Mouse (Mus musculus) thymus, postnatal 10 days (tissue): Measurements from ENCODE around the gene Gpr107.

ENCODE experiments used
- DNase-seq, 2 experiments: peaks; one replicate each; pipeline ENCODE4 v3.0.0; 2021; ENCODE audit warnings: low spot score in 2 of 2

Gene Gpr107

GRCm38 (mm10) chr2:31127219-31127618 lies 24.9 kb upstream of the Gpr107 start:
- DNase-seq = no peak

DNA sequence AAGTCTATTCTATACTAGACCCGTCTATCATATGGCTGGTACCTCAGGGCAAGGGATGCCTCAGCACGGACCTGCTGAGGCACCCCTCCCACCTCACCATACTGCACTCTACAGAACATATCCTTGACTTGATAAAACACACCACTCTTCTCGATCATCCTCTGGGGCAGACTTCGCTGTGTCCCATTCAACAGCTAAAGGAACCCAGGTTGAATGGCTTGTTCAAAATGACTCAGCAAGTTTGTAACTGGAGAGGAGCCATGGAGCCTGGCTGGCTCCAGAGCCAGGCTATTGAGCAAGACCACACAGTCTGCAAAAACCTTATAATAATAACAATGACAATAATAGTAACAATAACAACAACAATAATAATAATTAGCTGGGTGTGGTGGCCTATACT lies 24.2 kb upstream of the Gpr107 start:
- DNase-seq = no peak

GRCm38 (mm10) chr2:31129742-31130518 lies 22.2 kb upstream of the Gpr107 start:
- no peak for DNase-seq

- peak; percentile 78 for DNase-seq
Observed at GRCm38 (mm10) chr2:31130815-31131299, 21.3 kb upstream of the Gpr107 start.

GRCm38 (mm10) chr2:31132682-31133081 lies 19.4 kb upstream of the Gpr107 start:
- no peak for DNase-seq

DNA sequence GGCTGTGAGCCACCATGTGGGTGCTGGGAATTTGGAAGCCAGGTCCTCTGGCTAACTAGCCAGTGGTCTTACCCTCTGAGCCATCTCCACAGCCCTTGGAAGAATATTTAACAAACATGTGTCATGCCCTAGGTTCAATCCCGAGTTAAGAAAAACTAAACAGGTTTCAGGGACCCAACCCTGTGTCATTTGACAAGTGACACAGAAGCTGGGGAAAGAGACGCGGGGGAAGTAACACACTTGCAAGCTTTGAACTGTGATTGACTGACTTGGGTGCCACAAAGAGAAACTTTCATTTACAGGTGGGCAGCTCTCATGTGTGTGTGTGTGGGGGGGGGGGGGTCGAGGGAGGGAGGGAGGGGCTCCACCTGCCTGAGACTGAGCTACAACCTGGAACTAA lies 18.1 kb upstream of the Gpr107 start:
- DNase-seq = no peak

GRCm38 (mm10) chr2:31135512-31135931 lies 16.6 kb upstream of the Gpr107 start:
- no peak for DNase-seq

DNA sequence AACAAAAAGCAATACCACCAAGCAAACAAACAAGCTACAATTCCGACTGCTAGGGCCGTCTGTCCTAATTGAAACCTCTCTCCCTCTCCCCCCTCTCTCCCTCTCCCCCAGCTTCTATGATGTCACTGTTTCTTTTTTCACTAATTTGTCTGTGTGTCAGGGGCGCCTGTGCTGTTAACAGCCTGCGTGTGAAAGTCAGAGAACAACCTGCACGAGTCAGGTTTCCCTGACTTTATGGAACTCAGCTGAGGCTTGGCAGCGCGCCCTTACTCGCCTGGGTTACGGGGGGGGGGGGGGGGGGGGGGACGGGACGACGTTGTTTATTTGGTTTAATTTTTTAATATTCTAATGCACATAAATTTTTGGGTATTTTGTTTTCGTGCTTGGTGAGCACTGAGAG lies 15.8 kb upstream of the Gpr107 start:
- DNase-seq = no peak

GRCm38 (mm10) chr2:31137018-31137590 lies 15.0 kb upstream of the Gpr107 start:
- DNase-seq = no peak

DNA sequence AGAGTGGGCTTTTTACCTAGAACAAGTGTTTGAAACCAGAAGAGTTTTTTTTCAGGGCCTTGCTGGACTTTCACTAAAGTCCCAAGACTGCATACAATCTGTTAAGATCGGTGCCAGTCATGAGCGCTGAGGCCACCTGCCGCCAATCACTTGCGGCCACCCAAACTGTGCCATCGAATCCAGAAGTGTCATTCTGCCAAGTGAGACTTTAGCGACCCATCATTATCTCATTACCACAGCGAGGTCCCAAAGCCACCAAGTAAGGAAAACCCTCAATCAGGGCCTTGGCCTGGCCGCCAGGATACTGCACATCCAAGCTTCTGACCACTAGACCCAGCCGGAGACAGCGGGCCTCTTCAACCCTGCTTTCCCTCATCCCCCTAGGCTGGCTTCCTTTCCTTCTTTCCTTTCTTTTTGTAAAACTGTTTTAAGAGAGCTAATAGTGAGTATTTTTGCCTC lies 12.9 kb upstream of the Gpr107 start:
- no peak for DNase-seq

DNA sequence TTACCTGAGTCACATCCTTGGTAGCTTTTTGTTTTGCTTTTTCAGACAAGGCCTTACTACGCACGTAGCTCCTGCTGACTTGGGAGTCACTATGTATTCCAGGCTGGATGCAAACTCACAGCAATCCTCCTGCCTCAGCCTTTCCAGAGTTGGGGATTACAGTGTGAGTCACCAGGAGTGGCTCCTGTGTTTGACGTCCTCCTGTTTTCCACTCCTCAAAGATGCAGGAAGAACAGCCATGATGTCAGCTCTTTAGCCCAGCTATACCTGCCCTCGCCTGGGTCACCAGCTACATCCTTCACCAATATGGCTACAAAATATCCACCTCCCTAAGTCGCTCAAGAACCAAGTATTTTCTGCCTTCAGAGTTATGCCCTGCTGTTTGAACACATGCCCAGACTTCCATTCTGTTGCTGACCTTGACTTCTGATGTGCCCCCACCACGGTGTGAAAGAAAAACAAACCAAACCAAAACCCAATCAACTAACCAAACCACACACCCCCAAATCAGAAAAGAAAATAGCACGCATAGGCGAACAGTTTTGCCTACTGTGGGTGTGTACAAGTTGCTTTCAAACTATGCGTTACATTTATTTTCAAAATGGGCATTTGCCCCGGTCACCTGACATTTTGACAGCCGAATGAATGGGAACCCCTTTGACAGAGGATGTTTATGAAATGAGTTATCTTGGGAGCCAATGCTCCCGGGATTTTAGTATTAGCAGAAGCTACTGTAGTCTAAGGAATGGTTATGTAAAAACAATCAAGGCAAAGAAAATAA lies 11.9 kb upstream of the Gpr107 start:
- no peak for DNase-seq

DNA sequence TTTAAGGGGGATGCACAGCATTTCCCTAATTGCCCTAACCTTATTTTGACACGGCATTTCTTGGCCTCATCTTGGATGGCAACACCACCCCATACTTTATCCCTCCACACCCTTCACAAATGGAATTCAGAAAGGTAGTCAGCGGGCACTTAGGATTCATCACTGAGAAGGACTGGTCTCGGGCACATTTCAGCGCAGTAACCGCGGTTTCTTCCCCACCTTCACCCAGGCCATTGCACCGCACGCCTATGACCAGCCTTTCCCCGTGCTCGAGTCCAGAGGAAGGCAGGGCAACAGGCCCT lies 11.4 kb upstream of the Gpr107 start:
- DNase-seq = no peak

DNA sequence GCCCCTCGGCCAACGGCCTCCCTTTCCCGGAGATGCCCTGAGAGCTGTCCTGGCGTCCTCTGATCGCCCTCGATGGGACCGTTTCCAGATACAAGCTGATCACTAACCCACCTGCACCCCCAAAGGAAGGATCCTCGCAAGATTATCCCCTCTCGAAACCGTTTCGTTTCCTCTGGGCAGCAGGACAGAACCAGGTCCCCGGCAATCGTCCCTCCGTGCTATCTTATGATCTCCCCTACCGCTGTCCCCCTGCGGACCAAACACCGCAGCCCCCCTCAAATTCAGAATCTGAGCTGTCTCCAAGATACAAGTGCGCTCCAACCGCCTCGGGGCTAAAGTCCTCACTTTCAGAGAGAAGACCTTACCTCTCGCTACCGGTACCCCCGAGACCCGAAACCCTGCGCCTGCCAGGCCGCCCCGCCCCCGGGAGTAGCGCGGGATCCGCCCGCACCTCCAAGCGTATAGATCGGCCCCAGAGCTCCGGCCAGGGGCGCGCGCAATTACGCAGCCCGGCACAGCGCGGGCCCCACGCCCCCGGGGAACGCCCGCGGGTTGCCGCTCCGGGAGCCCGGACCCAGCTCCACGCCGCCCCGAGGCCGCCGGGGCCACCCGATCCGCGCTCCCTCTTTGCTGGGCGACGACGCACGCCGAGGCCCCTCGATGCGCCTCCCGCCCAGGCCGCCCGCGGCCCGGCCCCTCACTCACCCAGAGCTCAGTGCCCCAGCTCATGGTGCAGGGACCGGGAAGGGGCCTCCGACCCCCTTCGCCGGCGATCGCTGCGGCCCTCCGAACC lies 10.8 kb upstream of the Gpr107 start:
- DNase-seq = peak in 1 of 2 experiments; percentile 42

DNA sequence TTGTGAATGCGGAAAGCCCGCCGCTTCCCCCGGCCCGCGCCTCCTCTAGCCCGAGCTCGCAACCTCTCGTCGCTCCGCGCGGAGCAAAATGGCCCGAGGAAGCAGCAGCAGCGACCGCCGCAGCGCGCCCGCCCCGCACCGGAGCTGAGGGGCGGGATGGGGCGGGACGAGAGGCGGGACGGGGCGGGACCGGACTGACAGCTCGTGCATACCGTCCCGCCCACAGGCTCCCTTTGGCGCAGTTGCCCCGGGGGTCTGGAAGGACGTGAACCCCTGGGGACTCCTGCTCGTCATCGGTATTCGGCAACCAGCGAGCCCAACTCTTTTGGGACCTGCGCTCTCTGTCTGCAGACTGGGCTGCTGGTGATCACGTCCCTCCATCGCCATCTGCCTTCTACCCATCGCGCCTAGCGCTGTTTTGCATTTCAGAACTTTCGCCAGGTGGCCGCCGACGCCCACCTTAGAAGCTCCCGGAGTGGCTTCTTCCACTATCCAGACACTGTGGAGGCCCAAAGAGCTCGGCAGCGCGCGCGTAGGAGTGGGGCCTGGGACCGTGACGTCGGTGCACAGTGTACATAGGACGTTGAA lies 10.2 kb upstream of the Gpr107 start, which contains the start of gene Fnbp1:
TSS of gene Fnbp1 (minus strand) at position 142 of the 588 bp plus-strand sequence.
- peak; percentile 86 to 90 for DNase-seq

- peak in 1 of 2 experiments; percentile 16 for DNase-seq
Observed at GRCm38 (mm10) chr2:31142505-31142904, 9.6 kb upstream of the Gpr107 start.

GRCm38 (mm10) chr2:31143326-31143725 lies 8.8 kb upstream of the Gpr107 start:
- DNase-seq = peak; percentile 29 to 53

DNA sequence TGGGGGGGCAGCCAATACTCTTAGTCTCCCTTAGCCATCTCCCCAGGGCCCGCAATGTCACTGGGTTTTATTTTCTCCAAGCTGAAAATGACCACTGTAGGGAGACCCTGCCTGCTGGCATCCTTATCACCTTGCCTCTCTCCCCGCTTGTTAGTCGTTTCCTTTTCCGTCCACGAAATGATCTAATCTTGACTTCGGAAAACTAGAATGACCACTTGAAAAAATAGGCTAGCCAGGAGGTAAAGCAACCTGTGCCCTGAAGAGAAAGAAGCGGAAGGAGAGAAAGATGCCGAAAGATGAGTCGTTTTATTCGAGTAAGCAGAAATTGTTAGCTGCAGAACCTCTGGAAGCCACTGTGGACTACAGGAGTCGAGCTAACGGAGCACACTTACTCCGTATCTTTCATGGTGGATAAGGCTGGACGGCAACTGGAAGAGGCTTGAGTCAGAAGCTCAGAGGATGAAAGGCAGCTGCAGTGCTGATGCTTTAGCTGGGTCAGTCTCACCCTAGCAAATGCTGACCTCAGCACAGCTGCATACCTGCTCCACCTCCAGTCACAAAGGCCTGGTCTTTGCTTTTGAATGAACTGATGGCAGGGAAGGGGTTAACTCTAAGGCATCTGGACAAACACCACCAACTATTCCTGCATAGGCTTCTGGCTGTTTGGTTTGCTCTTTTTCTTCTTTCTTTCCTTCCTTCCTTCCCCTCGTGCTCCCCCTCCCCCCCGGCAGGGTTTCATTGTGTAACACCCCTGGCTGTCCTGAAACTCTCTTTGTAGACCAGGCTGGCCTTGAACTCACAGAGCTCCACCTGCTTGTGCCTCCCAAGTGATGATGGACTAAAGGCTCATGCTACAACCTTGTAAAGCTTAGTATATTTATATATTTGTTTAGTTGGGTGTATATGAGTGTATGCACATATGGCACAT lies 8.1 kb upstream of the Gpr107 start:
- DNase-seq = no peak

DNA sequence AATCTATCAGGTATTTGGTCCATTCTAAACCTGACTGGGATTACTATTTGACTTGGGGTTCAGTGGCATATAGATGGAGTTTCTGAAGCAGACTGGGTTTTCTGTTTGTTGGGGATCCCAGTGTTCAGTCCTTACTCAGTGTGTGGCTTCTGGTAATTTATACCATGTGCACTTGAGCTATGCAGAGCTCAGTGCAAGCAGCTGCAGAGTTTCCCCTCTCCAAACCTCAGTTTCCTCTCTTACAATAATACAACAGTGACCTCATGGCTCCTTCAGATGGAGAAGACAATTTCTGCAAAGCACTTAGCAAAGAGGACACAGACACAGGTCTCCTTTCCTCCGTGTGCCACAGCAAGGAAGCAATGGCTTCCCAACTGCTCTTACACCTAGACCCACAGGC lies 7.2 kb upstream of the Gpr107 start:
- no peak for DNase-seq

GRCm38 (mm10) chr2:31147054-31147453 lies 5.1 kb upstream of the Gpr107 start:
- no peak for DNase-seq

- DNase-seq = no peak
Observed at GRCm38 (mm10) chr2:31150762-31151161, 1.4 kb upstream of the Gpr107 start.
